ENCODE assay signal across 8 mouse cellular contexts in genomic region chr14:73325456-73326381, GRCm38 (mm10). TPM values are rescaled to one million over a fixed set of nuclear protein-coding genes. Genes with fewer than 3 reads are reported as not detected.
A peak's percentile ranks its signal among the peaks of the same experiment; 100 is the strongest.
DNase-seq lines count a peak whose midpoint lies in the region; ATAC-seq and TF ChIP-seq lines count a peak whose summit lies in the region.

TSS of gene Rb1 (minus strand) at chr14:73325822.

- H3K4me3 ChIP-seq in hindbrain, embryonic 15.5 days, result peak within 1 kb of the TSS; percentile 79
- peak within 1 kb of the TSS; percentile 58 for H3K4me3 ChIP-seq in macrophage (ENCODE audit: inconsistent target)

- H3K36me3 ChIP-seq in hindbrain, embryonic 15.5 days, result no peaks in the 10 kb centered on the region
- H3K36me3 ChIP-seq in macrophage (ENCODE audit: inconsistent target), result no peaks in the 10 kb centered on the region

- peak within 1 kb of the TSS; percentile 96 for H3K27ac ChIP-seq in hindbrain, embryonic 15.5 days (replicated peaks)
- H3K27ac ChIP-seq in macrophage, result peak within 1 kb of the TSS; percentile 79

- POLR2A ChIA-PET in Patski (lab: Charles Lee), result interaction anchor here (0.6 kb wide), 1 partner anchor 132 kb away, joined by 3 read pairs; no protein-coding TSS in a partner anchor

- in situ Hi-C loops in Patski (cut with MboI; ENCODE audit: low pct_unique_long_range_greater_than_20kb), result loop anchor here (10.0 kb wide), 1 partner anchor 149 kb away; no protein-coding TSS in a partner anchor

- no peak for DNase-seq in Patski (ENCODE audit: low read depth, low spot score)
- DNase-seq in cerebellum, postnatal 25 days, result peak; percentile 86 to 91
- DNase-seq in frontal cortex, postnatal 36 days (ENCODE audit: low spot score in 2 of 2), result peak; percentile 70 to 72
- DNase-seq in left cerebral cortex, adult 18-20 months (ENCODE audit: low spot score in 2 of 2), result peak; percentile 72 to 82
- DNase-seq in retina, postnatal 7 days (ENCODE audit: low read depth, low spot score), result peak; percentile 72
- peak; percentile 84 for DNase-seq in urinary bladder, adult 2 months (ENCODE audit: low spot score)

- peak within 1 kb of the TSS; percentile 89 for H3K9ac ChIP-seq in hindbrain, embryonic 15.5 days

- under 1% methylated on average over 81 of the region's 135 CpGs for WGBS in hindbrain, embryonic 15.5 days
- WGBS in macrophage (ENCODE audit: missing documents), result under 1% methylated on average over 88 of the region's 135 CpGs

- no peaks in the 10 kb centered on the region for H3K9me3 ChIP-seq in hindbrain, embryonic 15.5 days

- CTCF ChIA-PET in Patski (lab: Charles Lee), result interaction anchor here (0.9 kb wide), 1 partner anchor 23 kb away, joined by 4 read pairs; no protein-coding TSS in a partner anchor

- no peak for TF ChIP-seq CTCF in Patski (IDR thresholded peaks at IDR 0.05)

- peaks cover 25% of the 10 kb centered on the region for H3K4me1 ChIP-seq in hindbrain, embryonic 15.5 days (replicated peaks)

- peaks cover 37% of the 10 kb centered on the region for H3K79me2 ChIP-seq in macrophage (ENCODE audit: inconsistent target)

- ATAC-seq in Patski, result peak; percentile 79
- ATAC-seq in hindbrain, embryonic 15.5 days (ENCODE audit: low FRiP score, low read depth), result peak; percentile 90

- no peaks in the 10 kb centered on the region for H3K27me3 ChIP-seq in Patski
- no peaks in the 10 kb centered on the region for H3K27me3 ChIP-seq in hindbrain, embryonic 15.5 days

- peak within 1 kb of the TSS; percentile 84 for H3K4me2 ChIP-seq in hindbrain, embryonic 15.5 days

RNA-seq across cellular contexts. Expression of gene Rb1, which starts in this region (rescaled TPM):
- polyA plus RNA-seq in Patski (2021), result 30.0 TPM
- polyA plus RNA-seq in hindbrain, embryonic 15.5 days (2015; fragmentation: Nextera tagmentation; extraction: Ambion mirVana), result 25.7 and 27.5 TPM in 2 replicates
- 10 to 100 TPM; 28.9 to 30.1 TPM for total RNA-seq in left cerebral cortex, adult 18-20 months (2021)
- total RNA-seq in macrophage (2018; cell fraction: chromatin; rRNA removed), result 100 to 1,000 TPM in 20 of 26 experiments, 10 to 100 TPM in 6; 39.3 to 393 (median 236) TPM
- 10 to 100 TPM; 30.1 to 61.9 (median 50.8) TPM for total RNA-seq in macrophage (2018; cell fraction: cytosol; rRNA removed)
- total RNA-seq in macrophage (2018; cell fraction: nucleus; rRNA removed), result 100 to 1,000 TPM in 13 of 26 experiments, 10 to 100 TPM in 13; 34.5 to 216 (median 98.5) TPM
- polyA plus RNA-seq in macrophage (2018), result 35.4 to 48.6 TPM (median 40.6 TPM) in 3 replicates
- polyA plus RNA-seq in urinary bladder, adult 2 months (2012; rRNA removed), result 12.8 and 13.7 TPM in 2 replicates
